Mouse (Mus musculus): ENCODE data around the gene R3hdm4. TPM values are rescaled to one million over a fixed set of nuclear protein-coding genes. Genes with fewer than 3 reads are reported as not detected.

The R3hdm4 gene
- total and polyA plus RNA-seq, 2 experiments from 2014 or later: 58.4 to 107 TPM

DNA sequence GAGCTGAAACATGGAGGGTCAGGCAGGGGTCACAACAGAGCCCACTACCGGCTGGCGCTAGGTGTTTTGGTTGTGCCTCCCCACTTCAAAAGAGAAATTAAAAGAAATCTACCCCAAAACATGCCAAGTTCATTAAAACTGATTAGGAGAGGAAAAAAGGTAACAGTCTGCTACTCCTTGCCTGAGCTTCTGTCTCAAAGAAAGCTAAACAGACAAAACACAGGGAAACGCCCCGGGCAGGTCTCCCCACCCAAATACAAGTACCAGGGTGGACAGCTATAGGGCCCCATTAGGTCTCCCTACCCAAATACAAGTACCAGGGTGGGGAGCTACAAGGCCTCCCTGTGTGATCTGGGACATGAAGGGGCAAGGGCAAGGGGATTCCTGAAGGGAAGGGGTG lies 10.5 kb downstream of the R3hdm4 start, which contains the start of gene Gm26602:
TSS of gene Gm26602 (plus strand) at position 301 of the 400 bp plus-strand sequence.
- Histone ChIP-seq H3K4me1 (ENCODE audit: control insufficient read depth, insufficient read depth) (peaks cover 19% of the 10 kb centered on the region), H3K4me3 (ENCODE audit: low read depth, low read length) (no peak within 1 kb of the TSS), H3K27me3 (ENCODE audit: control insufficient read depth, insufficient read depth, low read length) (no peaks in the 10 kb centered on the region), H3K9ac (replicated peaks; ENCODE audit: low read depth, low read length) (0 out of 2 replicates have a peak within 1 kb of the TSS, but pooled peaks have one; percentile 82), H3K27ac (ENCODE audit: low read depth) (no peak within 1 kb of the TSS), H3K9me3 (replicated peaks; ENCODE audit: control insufficient read depth, low read length) (no peaks in the 10 kb centered on the region), H3K4me2 (ENCODE audit: low read depth, low read length) (no peak within 1 kb of the TSS), H3K36me3 (replicated peaks; ENCODE audit: control insufficient read depth, insufficient read depth, low read length) (peaks cover 32% of the 10 kb centered on the region)
- ATAC-seq (ENCODE audit: insufficient read depth, low read depth) (no peak), DNase-seq (ENCODE audit: low spot score) (no peak)
- TF ChIP-seq CTCF (IDR thresholded peaks at IDR 0.05; ENCODE audit: low read depth) (no peak), EP300 (IDR thresholded peaks at IDR 0.05; ENCODE audit: low read depth) (no peak)
- WGBS: 93% methylated on average over 4 of the region's 4 CpGs

DNA sequence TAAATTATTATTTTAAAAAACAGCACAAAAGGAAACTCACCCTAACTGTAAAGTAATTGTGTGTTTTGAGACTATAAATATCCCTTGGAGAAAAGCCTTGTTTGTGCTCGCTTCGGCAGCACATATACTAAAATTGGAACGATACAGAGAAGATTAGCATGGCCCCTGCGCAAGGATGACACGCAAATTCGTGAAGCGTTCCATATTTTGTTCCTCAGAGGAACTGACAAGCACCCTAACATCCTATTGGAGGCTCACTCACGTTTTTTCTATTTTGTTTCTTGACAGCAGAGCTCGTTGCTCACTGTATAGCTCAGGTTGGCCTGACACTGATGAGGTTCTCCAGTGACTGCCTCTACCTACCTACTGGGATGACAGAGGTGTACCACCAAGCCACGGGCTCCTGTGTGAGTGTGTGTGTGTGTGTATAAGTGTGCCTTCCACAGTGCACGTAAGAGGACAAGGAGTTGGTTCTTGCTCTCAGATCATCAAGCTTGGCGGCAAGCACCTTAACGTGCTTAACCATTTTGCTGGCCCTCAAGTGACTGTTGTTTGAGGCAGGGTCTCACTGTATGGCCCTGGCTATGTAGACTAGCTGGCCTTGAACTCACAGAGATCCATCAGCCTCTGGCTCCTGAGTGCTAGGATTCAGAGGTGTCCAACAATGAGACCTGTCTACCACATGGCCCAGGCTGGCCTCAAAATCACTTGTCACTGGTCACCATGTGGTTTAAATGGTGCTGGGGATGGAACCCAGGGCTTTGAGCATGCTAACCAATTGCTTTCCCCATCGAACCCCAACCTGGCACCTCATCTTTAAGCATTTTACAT lies 11.7 kb downstream of the R3hdm4 start:
- peak overlapping the region; percentile 94 for H3K27ac ChIP-seq (ENCODE audit: low read depth)
- ATAC-seq (ENCODE audit: insufficient read depth, low read depth) (no peak), DNase-seq (ENCODE audit: low spot score) (peak; percentile 53)
- peaks cover 8% of the 10 kb centered on the region; the same call in 1 of the 2 replicates for H3K4me1 ChIP-seq (ENCODE audit: control insufficient read depth, insufficient read depth)
- TF ChIP-seq EP300 (IDR thresholded peaks at IDR 0.05; ENCODE audit: low read depth) (peak; percentile 62; the same call in 1 of the 2 replicates), CTCF (IDR thresholded peaks at IDR 0.05; ENCODE audit: low read depth) (no peak)
- peak overlapping the region; percentile 74 for H3K4me3 ChIP-seq (ENCODE audit: low read depth, low read length)
- H3K4me2 ChIP-seq (ENCODE audit: low read depth, low read length): peak overlapping the region; percentile 52
- 22% methylated on average over 14 of the region's 14 CpGs for WGBS
- H3K9me3 ChIP-seq (replicated peaks; ENCODE audit: control insufficient read depth, low read length): no peaks in the 10 kb centered on the region
- peaks cover 42% of the 10 kb centered on the region for H3K36me3 ChIP-seq (replicated peaks; ENCODE audit: control insufficient read depth, insufficient read depth, low read length)
- H3K27me3 ChIP-seq (ENCODE audit: control insufficient read depth, insufficient read depth, low read length): no peaks in the 10 kb centered on the region
- peak overlapping the region; percentile 82 for H3K9ac ChIP-seq (replicated peaks; ENCODE audit: low read depth, low read length)

DNA sequence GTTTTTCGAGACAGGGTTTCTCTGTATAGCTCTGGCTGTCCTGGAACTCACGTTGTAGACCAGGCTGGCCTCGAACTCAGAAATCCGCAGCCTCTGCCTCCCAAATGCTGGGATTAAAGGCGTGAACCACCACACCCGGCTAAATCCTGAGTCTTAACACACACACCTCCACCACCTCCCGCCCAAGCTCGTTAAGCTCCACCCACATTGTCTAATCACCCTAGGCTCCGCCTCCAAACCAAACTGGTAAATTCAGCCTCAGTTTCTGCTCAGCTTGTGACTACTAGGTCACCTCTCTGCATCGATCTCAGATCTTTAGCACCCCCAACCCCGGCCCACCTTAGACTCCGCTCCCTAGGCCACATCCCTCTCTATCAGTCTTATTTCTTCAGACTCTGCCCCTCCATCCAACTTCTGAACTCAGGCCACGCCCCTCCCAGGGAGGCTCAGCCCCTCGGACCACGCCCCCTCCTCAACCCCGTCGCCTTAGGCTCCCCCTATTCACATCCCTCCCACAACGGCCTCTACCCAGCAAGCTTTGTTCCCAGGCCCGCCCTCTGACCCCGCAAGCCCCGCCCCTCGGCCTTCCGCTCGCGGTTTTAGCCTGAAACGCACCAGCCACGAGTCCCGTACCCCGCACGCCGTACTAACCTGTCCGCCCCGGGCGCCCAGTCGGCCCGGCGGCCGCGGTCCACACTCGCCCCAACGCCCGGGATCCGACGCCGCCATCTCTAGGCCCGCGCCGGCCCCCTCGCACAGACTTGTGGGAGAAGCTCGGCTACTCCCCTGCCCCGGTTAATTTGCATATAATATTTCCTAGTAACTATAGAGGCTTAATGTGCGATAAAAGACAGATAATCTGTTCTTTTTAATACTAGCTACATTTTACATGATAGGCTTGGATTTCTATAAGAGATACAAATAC lies 12.6 kb downstream of the R3hdm4 start, which contains the start of gene Med16:
TSS of gene Med16 (minus strand) at position 757 of the 925 bp plus-strand sequence.
- Histone ChIP-seq H3K4me3 (ENCODE audit: low read depth, low read length) (peak within 1 kb of the TSS; percentile 74), H3K9me3 (replicated peaks; ENCODE audit: control insufficient read depth, low read length) (no peaks in the 10 kb centered on the region), H3K36me3 (replicated peaks; ENCODE audit: control insufficient read depth, insufficient read depth, low read length) (peaks cover 46% of the 10 kb centered on the region), H3K27me3 (ENCODE audit: control insufficient read depth, insufficient read depth, low read length) (no peaks in the 10 kb centered on the region), H3K4me2 (ENCODE audit: low read depth, low read length) (peak within 1 kb of the TSS; percentile 52), H3K9ac (replicated peaks; ENCODE audit: low read depth, low read length) (peak within 1 kb of the TSS; percentile 82), H3K4me1 (ENCODE audit: control insufficient read depth, insufficient read depth) (peaks cover under 1% of the 10 kb centered on the region; the same call in 1 of the 2 replicates), H3K27ac (ENCODE audit: low read depth) (peak within 1 kb of the TSS; percentile 94)
- DNase-seq (ENCODE audit: low spot score) (peak; percentile 99), ATAC-seq (ENCODE audit: insufficient read depth, low read depth) (peak; percentile 98)
- no peak; the same call in 1 of the 2 replicates for TF ChIP-seq EP300 (IDR thresholded peaks at IDR 0.05; ENCODE audit: low read depth)
- TF ChIP-seq CTCF (IDR thresholded peaks at IDR 0.05; ENCODE audit: low read depth): no peak
- WGBS: 1% methylated on average over 52 of the region's 52 CpGs

DNA sequence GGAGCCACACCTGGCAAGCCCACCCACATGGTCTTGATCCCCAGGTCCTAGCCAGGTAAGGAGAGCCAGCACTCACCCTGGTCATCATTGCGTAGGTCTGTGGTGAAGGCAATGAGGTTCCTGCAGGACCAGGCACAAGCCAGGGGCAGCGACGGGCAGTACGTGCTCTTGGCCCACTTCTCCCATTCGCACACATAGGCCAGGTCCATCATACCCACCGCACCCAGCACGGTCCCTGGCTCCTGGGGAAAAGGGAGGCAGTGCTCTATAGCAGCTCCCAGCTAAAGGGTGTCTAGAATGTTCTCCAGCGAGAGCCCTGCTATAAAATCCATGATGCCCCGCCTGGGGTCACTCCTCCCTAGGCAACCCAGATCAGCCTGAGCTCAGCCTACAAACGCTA lies 13.6 kb downstream of the R3hdm4 start:
- Histone ChIP-seq H3K4me1 (ENCODE audit: control insufficient read depth, insufficient read depth) (no peaks in the 10 kb centered on the region), H3K4me3 (ENCODE audit: low read depth, low read length) (no peak overlapping the region), H3K36me3 (replicated peaks; ENCODE audit: control insufficient read depth, insufficient read depth, low read length) (peaks cover 56% of the 10 kb centered on the region), H3K9ac (replicated peaks; ENCODE audit: low read depth, low read length) (no peak overlapping the region), H3K27ac (ENCODE audit: low read depth) (no peak overlapping the region), H3K9me3 (replicated peaks; ENCODE audit: control insufficient read depth, low read length) (no peaks in the 10 kb centered on the region), H3K4me2 (ENCODE audit: low read depth, low read length) (no peak overlapping the region), H3K27me3 (ENCODE audit: control insufficient read depth, insufficient read depth, low read length) (no peaks in the 10 kb centered on the region)
- DNase-seq (ENCODE audit: low spot score) (no peak), ATAC-seq (ENCODE audit: insufficient read depth, low read depth) (no peak)
- TF ChIP-seq EP300 (IDR thresholded peaks at IDR 0.05; ENCODE audit: low read depth) (no peak), CTCF (IDR thresholded peaks at IDR 0.05; ENCODE audit: low read depth) (no peak)
- WGBS: 91% methylated on average over 10 of the region's 10 CpGs

DNA sequence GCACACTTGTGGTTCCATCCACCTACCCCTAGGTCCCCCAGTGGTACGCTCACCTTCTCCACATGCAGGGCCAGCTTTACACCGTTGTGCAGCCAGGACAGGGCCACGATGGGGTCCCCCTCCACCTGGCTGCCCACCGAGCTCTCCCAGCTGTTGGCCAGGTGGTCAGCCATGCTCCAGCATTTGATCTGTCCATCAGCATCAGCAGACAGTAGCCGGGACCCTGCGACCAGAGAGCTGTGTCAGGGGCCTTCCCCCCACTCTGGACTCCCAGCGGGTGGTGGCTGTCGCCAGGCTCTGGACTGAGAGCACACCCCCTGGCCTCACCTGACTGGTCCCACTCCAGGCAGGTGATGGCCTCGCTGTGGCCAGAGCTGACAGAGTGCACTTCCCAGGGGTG lies 14.3 kb downstream of the R3hdm4 start:
- no peak for DNase-seq (ENCODE audit: low spot score)
- Histone ChIP-seq H3K9me3 (replicated peaks; ENCODE audit: control insufficient read depth, low read length) (no peaks in the 10 kb centered on the region), H3K36me3 (replicated peaks; ENCODE audit: control insufficient read depth, insufficient read depth, low read length) (peaks cover 57% of the 10 kb centered on the region), H3K27ac (ENCODE audit: low read depth) (no peak overlapping the region), H3K27me3 (ENCODE audit: control insufficient read depth, insufficient read depth, low read length) (no peaks in the 10 kb centered on the region), H3K9ac (replicated peaks; ENCODE audit: low read depth, low read length) (no peak overlapping the region), H3K4me3 (ENCODE audit: low read depth, low read length) (no peak overlapping the region), H3K4me2 (ENCODE audit: low read depth, low read length) (no peak overlapping the region), H3K4me1 (ENCODE audit: control insufficient read depth, insufficient read depth) (no peaks in the 10 kb centered on the region)
- TF ChIP-seq EP300 (IDR thresholded peaks at IDR 0.05; ENCODE audit: low read depth): no peak
- no peak for TF ChIP-seq CTCF (IDR thresholded peaks at IDR 0.05; ENCODE audit: low read depth)
- WGBS: 91% methylated on average over 9 of the region's 9 CpGs
- ATAC-seq (ENCODE audit: insufficient read depth, low read depth): no peak
